Mouse (Mus musculus) MEL (cell line): ENCODE data around the gene Cdkl5.

Experiments used
- BHLHE40 ChIP-seq: IDR thresholded peaks from 2 replicates; pipeline ENCODE4 v1.6.1; 2012; ENCODE audit warnings: low read depth, mild to moderate bottlenecking, inconsistent platforms, low read length, improper control_type of control experiment, borderline replicate concordance
- CTCF ChIP-seq, 3 experiments: IDR thresholded peaks in 2 of 3; conservative IDR thresholded peaks in 1 of 3; 2 replicates each; pipeline ENCODE4 v1.5.1; 2011 to 2012; ENCODE audit warnings: low read length in 3 of 3, low read depth in 2 of 3, mild to moderate bottlenecking in 2 of 3, improper control_type of control experiment in 1 of 3, inconsistent platforms in 1 of 3, mixed read lengths in 1 of 3, moderate library complexity in 1 of 3; ENCODE audit not compliant: control insufficient read depth in 1 of 3, insufficient read depth in 1 of 3, poor library complexity in 1 of 3, severe bottlenecking in 1 of 3
- E2F4 ChIP-seq: IDR thresholded peaks from 2 replicates; pipeline ENCODE4 v1.6.1; 2011; ENCODE audit warnings: low read depth, low read length, improper control_type of control experiment, borderline replicate concordance
- GATA1 ChIP-seq: IDR thresholded peaks from 2 replicates; pipeline ENCODE4 v1.6.1; 2011; ENCODE audit warnings: low read depth, low read length, improper control_type of control experiment
- HCFC1 ChIP-seq: IDR thresholded peaks from 2 replicates; pipeline ENCODE4 v1.6.1; 2012; ENCODE audit warnings: low read depth, mild to moderate bottlenecking, inconsistent platforms, low read length, improper control_type of control experiment, moderate library complexity
- MAFK ChIP-seq: IDR thresholded peaks from 2 replicates; pipeline ENCODE4 v1.6.1; 2011; ENCODE audit warnings: low read depth, mild to moderate bottlenecking, low read length, improper control_type of control experiment, borderline replicate concordance
- MEF2A ChIP-seq: IDR thresholded peaks from 2 replicates; pipeline ENCODE4 v1.6.1; 2014; ENCODE audit warnings: low read depth, mild to moderate bottlenecking, inconsistent platforms, low read length, improper control_type of control experiment; ENCODE audit not compliant: poor library complexity, insufficient replicate concordance, severe bottlenecking; ENCODE audit errors: extremely low read depth
- POLR2AphosphoS5 ChIP-seq: IDR thresholded peaks from 2 replicates; pipeline ENCODE4 v1.6.1; 2012; ENCODE audit warnings: low read depth, borderline replicate concordance, mild to moderate bottlenecking, inconsistent platforms, low read length, moderate library complexity, mixed read lengths
- TCF12 ChIP-seq: IDR thresholded peaks from 2 replicates; pipeline ENCODE4 v1.6.1; 2014; ENCODE audit warnings: low read depth, mild to moderate bottlenecking, inconsistent platforms, low read length, improper control_type of control experiment, moderate library complexity
- UBTF ChIP-seq: IDR thresholded peaks from 2 replicates; pipeline ENCODE4 v1.6.1; 2012; ENCODE audit warnings: low read depth, mild to moderate bottlenecking, inconsistent platforms, low read length, improper control_type of control experiment, moderate library complexity, borderline replicate concordance; ENCODE audit not compliant: insufficient read depth

- TF ChIP-seq TCF12 (no peak), MAFK (no peak), MEF2A (no peak), CTCF (IDR thresholded peaks at IDR 0.05 in 2 of 3, conservative IDR thresholded peaks at IDR 0.05 in 1 of 3; ENCODE audit: control insufficient read depth in 1 of 3, insufficient read depth in 1 of 3, low read depth in 2 of 3, low read length in 3 of 3, poor library complexity in 1 of 3, severe bottlenecking in 1 of 3) (no peak), E2F4 (no peak), HCFC1 (no peak), UBTF (no peak), GATA1 (no peak), BHLHE40 (no peak), POLR2AphosphoS5 (no peak)
Measured at GRCm38 (mm10) chrX:160992703-160993102, 1.8 kb downstream of the Cdkl5 start.
